Mouse (Mus musculus): ENCODE results near the gene Fam110a.

DNA sequence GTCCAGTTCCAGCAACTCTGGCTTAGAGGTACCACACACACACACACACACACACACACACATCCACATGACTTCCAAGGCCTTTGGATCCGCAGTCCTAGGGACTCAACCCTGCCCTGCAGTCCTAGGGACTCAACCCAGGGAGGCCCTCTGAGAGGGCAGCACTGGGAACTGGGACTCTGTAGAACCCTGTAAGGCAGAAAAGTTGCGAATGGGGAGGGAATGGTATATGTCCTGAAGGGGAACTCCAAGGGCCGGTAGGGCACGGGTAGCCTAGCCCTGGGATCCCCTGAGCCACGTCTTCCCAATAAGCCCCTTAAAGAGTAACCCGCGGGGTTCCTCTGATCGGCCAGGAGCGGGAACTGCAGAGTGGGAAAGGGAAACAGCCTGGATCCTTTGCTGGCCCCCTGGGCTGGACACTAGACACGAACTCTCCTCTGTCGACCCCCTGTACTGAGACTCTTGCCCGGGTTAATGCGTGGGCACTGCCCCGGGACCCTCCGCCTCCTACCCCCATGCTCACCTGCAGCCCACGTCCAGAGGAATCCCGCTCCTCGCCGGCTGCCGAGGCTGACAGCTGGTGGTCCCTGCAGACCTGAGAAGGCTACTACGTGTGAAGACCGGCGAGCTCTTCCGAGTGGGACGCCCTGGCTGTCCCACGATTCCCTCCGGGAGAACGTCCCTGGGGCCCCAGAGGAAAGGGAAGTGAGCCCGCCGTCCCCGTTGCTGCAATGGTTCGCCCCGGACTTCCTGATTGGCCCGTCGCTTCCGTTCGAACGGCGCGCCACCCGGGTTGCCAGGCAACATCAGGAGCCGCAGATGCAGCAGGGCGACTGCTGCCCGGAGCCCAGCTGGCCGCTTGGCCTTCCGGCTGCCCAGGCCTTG lies at the start of gene Fam110a:
- TF ChIP-seq CTCF (IDR thresholded peaks at IDR 0.05) (no peak), EP300 (IDR thresholded peaks at IDR 0.05) (peak; percentile 73)
